Mouse (Mus musculus) ES-Bruce4 (cell line): ENCODE measurements around the gene Il12b. TPM values are rescaled to one million over a fixed set of nuclear protein-coding genes. Genes with fewer than 3 reads are reported as not detected.

Experiments used
- H3K27ac ChIP-seq: 2 replicates; pipeline ENCODE4 v1.5.1; 2012; ENCODE audit warnings: low read length, inconsistent platforms; ENCODE audit not compliant: insufficient read depth
- H3K27me3 ChIP-seq: 2 replicates; pipeline ENCODE4 v1.6.1; 2012; ENCODE audit warnings: mild to moderate bottlenecking, low read length, inconsistent platforms; ENCODE audit not compliant: control insufficient read depth, poor library complexity, insufficient read depth, severe bottlenecking
- H3K36me3 ChIP-seq: 2 replicates; pipeline ENCODE4 v1.6.1; 2012; ENCODE audit warnings: inconsistent platforms, mild to moderate bottlenecking, low read length, moderate library complexity; ENCODE audit not compliant: control insufficient read depth, poor library complexity, insufficient read depth, severe bottlenecking
- H3K4me1 ChIP-seq: one replicate; pipeline ENCODE4 v1.8.1; 2011; ENCODE audit warnings: low read length; ENCODE audit not compliant: control insufficient read depth, insufficient read depth
- H3K4me3 ChIP-seq: 2 replicates; pipeline ENCODE4 v1.5.1; 2011; ENCODE audit warnings: low read depth, mild to moderate bottlenecking, low read length
- H3K9ac ChIP-seq: 2 replicates; pipeline ENCODE4 v1.6.1; 2012; ENCODE audit warnings: low read depth, mild to moderate bottlenecking, inconsistent platforms; ENCODE audit not compliant: poor library complexity, severe bottlenecking
- H3K9me3 ChIP-seq: replicated peaks from 2 replicates; pipeline ENCODE4 v1.6.1; 2012; ENCODE audit warnings: mild to moderate bottlenecking, low read length, inconsistent platforms; ENCODE audit not compliant: control insufficient read depth, poor library complexity, insufficient read depth, severe bottlenecking
- CTCF ChIP-seq: IDR thresholded peaks from one replicate; pipeline ENCODE4 v1.8.1; 2011; ENCODE audit warnings: low read depth, low read length
- EP300 ChIP-seq: IDR thresholded peaks from 2 replicates; pipeline ENCODE4 v1.6.1; 2011; ENCODE audit warnings: low read depth, low read length; ENCODE audit not compliant: insufficient read depth
- POLR2A ChIP-seq: IDR thresholded peaks from one replicate; pipeline ENCODE4 v1.8.1; 2011; ENCODE audit warnings: low read length; ENCODE audit not compliant: insufficient read depth
- polyA plus RNA-seq: library from polyadenylated mRNA; stranded (reverse); fragments of >200 nt; gene quantifications from 2 replicates; pipeline ENCODE4 v1.2.4, GENCODE M21; 2011; ENCODE audit warnings: low read depth; ENCODE audit not compliant: missing spikeins, insufficient read depth, insufficient read length

Il12b gene
- polyA plus RNA-seq, 1 experiment = not detected

- no peak overlapping the region for H3K4me3 ChIP-seq
- H3K9ac ChIP-seq = no peak overlapping the region
- no peak overlapping the region for H3K27ac ChIP-seq
- H3K4me1 ChIP-seq = no peaks in the 10 kb centered on the region
- TF ChIP-seq EP300 (no peak), POLR2A (no peak), CTCF (no peak)
- H3K9me3 ChIP-seq = no peaks in the 10 kb centered on the region
- no peaks in the 10 kb centered on the region for H3K27me3 ChIP-seq
- peaks cover 32% of the 10 kb centered on the region for H3K36me3 ChIP-seq
Measured at GRCm38 (mm10) chr11:44461493-44461892, 61.6 kb downstream of the Il12b start.

Other genes starting within 250 kb of the Il12b start
- 66.9 and 68.8 TPM in 2 replicates for gene Ublcp1, start 70.4 kb downstream of the Il12b start, polyA plus RNA-seq
- 56.2 and 59.0 TPM in 2 replicates for gene Rnf145, start 118.9 kb downstream of the Il12b start, polyA plus RNA-seq
- 0.93 and 2.3 TPM in 2 replicates for gene Ebf1, start 217.3 kb downstream of the Il12b start, polyA plus RNA-seq